Mouse (Mus musculus) hindbrain, postnatal 0 days (tissue): ENCODE measurements at regions not wholly inside any gene's neighbourhood (a gene's known extent, or its start where the extent isn't known, plus 50 kb on each side); places are given as distances from the start of the nearest gene placed in this dataset.
A peak's percentile ranks its signal among the peaks of the same experiment; 100 is the strongest.

Experiments
- ATAC-seq: fragments of 200-750 bp; cut with Nextera tagmentation; 2 replicates; pipeline ENCODE4 v1.8.0; 2017; ENCODE audit warnings: mild to moderate bottlenecking, moderate TSS enrichment, moderate library complexity
- DNase-seq: peaks from one replicate; pipeline ENCODE4 v3.0.0-alpha.2; 2015; ENCODE audit warnings: low spot score
- H3K27ac ChIP-seq: fragments of 300-500 bp; sonication (generic); 2 replicates; pipeline ENCODE4 v1.5.1; 2014; ENCODE audit warnings: mild to moderate bottlenecking
- H3K27me3 ChIP-seq: fragments of 300-500 bp; sonication (generic); 2 replicates; pipeline ENCODE4 v1.6.1; 2014; ENCODE audit warnings: low read length, mixed read lengths; ENCODE audit not compliant: insufficient read depth
- H3K36me3 ChIP-seq: fragments of 300-500 bp; sonication (generic); 2 replicates; pipeline ENCODE4 v1.6.1; 2014; ENCODE audit warnings: low read length, mixed read lengths; ENCODE audit not compliant: insufficient read depth
- H3K4me1 ChIP-seq: fragments of 300-500 bp; sonication (generic); 2 replicates; pipeline ENCODE4 v1.6.1; 2014; ENCODE audit warnings: antibody characterized with exemption, low read length, mixed read lengths; ENCODE audit not compliant: insufficient read depth
- H3K4me2 ChIP-seq: fragments of 300-500 bp; sonication (generic); 2 replicates; pipeline ENCODE4 v1.6.1; 2014; ENCODE audit warnings: low read depth, mild to moderate bottlenecking, low read length, moderate library complexity, mixed read lengths
- H3K4me3 ChIP-seq: fragments of 300-500 bp; sonication (generic); 2 replicates; pipeline ENCODE4 v1.5.1; 2014; ENCODE audit warnings: low read length
- H3K9ac ChIP-seq: fragments of 300-500 bp; sonication (generic); replicated peaks from 2 replicates; pipeline ENCODE4 v1.6.1; 2014; ENCODE audit warnings: mild to moderate bottlenecking, low read length, moderate library complexity, mixed read lengths
- H3K9me3 ChIP-seq: fragments of 300-500 bp; sonication (generic); 2 replicates; pipeline ENCODE4 v1.6.1; 2016; ENCODE audit warnings: low read length, mixed read lengths
- CTCF ChIP-seq: IDR thresholded peaks from 2 replicates; pipeline ENCODE4 v1.5.1; 2016; ENCODE audit warnings: antibody characterized with exemption, control low read depth, low read depth
- WGBS: fragments of 180-500 bp; shearing (Covaris S2); extraction: QIAGEN DNeasy Blood & Tissue Kit; methylation state at CpG from one replicate; pipeline ENCODE4 v1.1.7; 2014; 5-methylcytosine and 5-hydroxymethylcytosine counted together

GRCm38 (mm10) chr4:71560656-71561055 is 197.1 kb downstream of the Gm11232 start:
- no peak for ATAC-seq
- Histone ChIP-seq H3K27me3 (no peaks in the 10 kb centered on the region), H3K27ac (no peak overlapping the region), H3K9ac (no peak overlapping the region), H3K36me3 (no peaks in the 10 kb centered on the region), H3K4me2 (no peak overlapping the region), H3K4me3 (no peak overlapping the region), H3K9me3 (no peaks in the 10 kb centered on the region), H3K4me1 (no peaks in the 10 kb centered on the region)
- WGBS: 73% methylated on average over 5 of the region's 5 CpGs
- TF ChIP-seq CTCF: no peak
- no peak for DNase-seq

- ATAC-seq: no peak
Observed at GRCm38 (mm10) chr4:71539200-71539599, 218.6 kb downstream of the Gm11232 start.

GRCm38 (mm10) chr4:71537971-71538370 is 219.8 kb downstream of the Gm11232 start:
- no peak overlapping the region for H3K27ac ChIP-seq

More at GRCm38 (mm10) chr4:71539200-71539599, 218.6 kb downstream of the Gm11232 start:
- no peak for DNase-seq
- Histone ChIP-seq H3K27me3 (no peaks in the 10 kb centered on the region), H3K27ac (no peak overlapping the region), H3K4me2 (no peak overlapping the region), H3K4me3 (no peak overlapping the region), H3K9ac (no peak overlapping the region), H3K9me3 (no peaks in the 10 kb centered on the region), H3K36me3 (no peaks in the 10 kb centered on the region), H3K4me1 (no peaks in the 10 kb centered on the region)
- no peak for TF ChIP-seq CTCF

GRCm38 (mm10) chr4:71524255-71524970 is 233.4 kb downstream of the Gm11232 start:
- WGBS: 80% methylated on average over 4 of the region's 4 CpGs
- Histone ChIP-seq H3K4me1 (no peaks in the 10 kb centered on the region), H3K36me3 (no peaks in the 10 kb centered on the region), H3K9me3 (no peaks in the 10 kb centered on the region), H3K9ac (no peak overlapping the region), H3K4me2 (no peak overlapping the region), H3K27ac (no peak overlapping the region), H3K4me3 (no peak overlapping the region), H3K27me3 (no peaks in the 10 kb centered on the region)
- DNase-seq: peak; percentile 28
- TF ChIP-seq CTCF: no peak
- no peak for ATAC-seq

More at GRCm38 (mm10) chr4:71537971-71538370, 219.8 kb downstream of the Gm11232 start:
- WGBS: 77% methylated on average over 2 of the region's 2 CpGs
- Histone ChIP-seq H3K4me3 (no peak overlapping the region), H3K9ac (no peak overlapping the region), H3K9me3 (no peaks in the 10 kb centered on the region), H3K4me1 (no peaks in the 10 kb centered on the region), H3K4me2 (no peak overlapping the region), H3K27me3 (no peaks in the 10 kb centered on the region), H3K36me3 (no peaks in the 10 kb centered on the region)
- ATAC-seq: no peak
- DNase-seq: no peak
- TF ChIP-seq CTCF: no peak

GRCm38 (mm10) chr4:71520751-71521150 is 237.0 kb downstream of the Gm11232 start:
- H3K36me3 ChIP-seq: no peaks in the 10 kb centered on the region
- DNase-seq (no peak), ATAC-seq (no peak)
- H3K4me2 ChIP-seq: no peak overlapping the region
- H3K9me3 ChIP-seq: no peaks in the 10 kb centered on the region
- H3K4me1 ChIP-seq: no peaks in the 10 kb centered on the region
- H3K4me3 ChIP-seq: no peak overlapping the region
- no peak overlapping the region for H3K27ac ChIP-seq
- no peaks in the 10 kb centered on the region for H3K27me3 ChIP-seq
- H3K9ac ChIP-seq: no peak overlapping the region
- TF ChIP-seq CTCF: no peak

- Histone ChIP-seq H3K36me3 (no peaks in the 10 kb centered on the region), H3K9ac (no peak overlapping the region), H3K27me3 (no peaks in the 10 kb centered on the region), H3K9me3 (no peaks in the 10 kb centered on the region; the same call in 1 of the 2 replicates), H3K4me3 (no peak overlapping the region), H3K4me1 (no peaks in the 10 kb centered on the region), H3K4me2 (no peak overlapping the region), H3K27ac (no peak overlapping the region)
- ATAC-seq (peak; percentile 99), DNase-seq (peak; percentile 82)
- WGBS: 32% methylated on average over 2 of the region's 2 CpGs
- no peak for TF ChIP-seq CTCF
Observed at GRCm38 (mm10) chr4:71517921-71518404, 239.8 kb downstream of the Gm11232 start.

- H3K36me3 ChIP-seq: no peaks in the 10 kb centered on the region
- ATAC-seq (no peak), DNase-seq (no peak)
- no peak for TF ChIP-seq CTCF
- no peaks in the 10 kb centered on the region for H3K27me3 ChIP-seq
- H3K4me3 ChIP-seq: no peak overlapping the region
- no peak overlapping the region for H3K9ac ChIP-seq
- H3K4me2 ChIP-seq: no peak overlapping the region
- no peak overlapping the region for H3K27ac ChIP-seq
- H3K9me3 ChIP-seq: no peaks in the 10 kb centered on the region
- no peaks in the 10 kb centered on the region for H3K4me1 ChIP-seq
Observed at GRCm38 (mm10) chr4:71506911-71507310, 250.9 kb downstream of the Gm11232 start.
